Mouse (Mus musculus): ENCODE results near the gene Adamts4. TPM values are rescaled to one million over a fixed set of nuclear protein-coding genes. Genes with fewer than 3 reads are reported as not detected.

The Adamts4 gene
- not detected in 4 replicates for total RNA-seq (2023)

DNA sequence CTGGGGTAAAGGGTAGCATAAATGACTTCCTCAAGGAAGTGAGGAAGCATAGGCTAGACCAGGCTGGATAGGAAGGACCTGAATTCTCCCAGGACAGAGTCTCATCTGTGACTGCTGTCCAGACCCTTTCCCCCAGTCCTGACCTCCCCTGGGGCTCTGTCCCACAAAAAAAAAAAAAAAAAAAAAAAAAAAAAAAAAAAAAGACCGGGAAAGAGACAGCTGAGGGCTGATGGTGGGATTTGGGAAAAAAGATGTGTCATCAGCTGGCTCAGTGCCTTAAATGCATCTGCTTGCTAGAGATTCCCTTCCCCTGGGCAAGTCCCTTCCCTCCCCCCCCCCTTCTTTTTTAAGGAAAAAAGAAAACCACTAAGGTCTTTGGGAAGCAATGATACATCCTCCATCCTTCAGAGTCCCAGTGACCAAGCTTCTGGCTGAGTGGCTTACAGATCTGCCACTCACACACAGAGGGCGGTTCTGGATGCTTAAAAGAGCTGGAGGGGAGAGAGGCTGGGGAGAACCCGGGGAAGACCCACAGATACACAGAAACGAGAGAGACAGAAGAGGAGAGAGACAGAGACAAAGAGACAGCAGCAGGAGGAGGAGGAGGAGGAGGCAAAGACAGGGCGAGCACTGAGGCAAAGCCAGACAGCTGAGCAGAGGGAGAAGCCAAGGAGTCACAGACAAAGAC, at the start of gene Adamts4:
TSS of gene Adamts4 (plus strand) at position 509 of the 688 bp plus-strand sequence.

GRCm38 (mm10) chr1:171213801-171214496, 36.3 kb upstream of the Adamts4 start, which contains the start of gene Nr1i3:
Gene Nr1i3, plus strand, starts transcription at chr1:171213970.

DNA sequence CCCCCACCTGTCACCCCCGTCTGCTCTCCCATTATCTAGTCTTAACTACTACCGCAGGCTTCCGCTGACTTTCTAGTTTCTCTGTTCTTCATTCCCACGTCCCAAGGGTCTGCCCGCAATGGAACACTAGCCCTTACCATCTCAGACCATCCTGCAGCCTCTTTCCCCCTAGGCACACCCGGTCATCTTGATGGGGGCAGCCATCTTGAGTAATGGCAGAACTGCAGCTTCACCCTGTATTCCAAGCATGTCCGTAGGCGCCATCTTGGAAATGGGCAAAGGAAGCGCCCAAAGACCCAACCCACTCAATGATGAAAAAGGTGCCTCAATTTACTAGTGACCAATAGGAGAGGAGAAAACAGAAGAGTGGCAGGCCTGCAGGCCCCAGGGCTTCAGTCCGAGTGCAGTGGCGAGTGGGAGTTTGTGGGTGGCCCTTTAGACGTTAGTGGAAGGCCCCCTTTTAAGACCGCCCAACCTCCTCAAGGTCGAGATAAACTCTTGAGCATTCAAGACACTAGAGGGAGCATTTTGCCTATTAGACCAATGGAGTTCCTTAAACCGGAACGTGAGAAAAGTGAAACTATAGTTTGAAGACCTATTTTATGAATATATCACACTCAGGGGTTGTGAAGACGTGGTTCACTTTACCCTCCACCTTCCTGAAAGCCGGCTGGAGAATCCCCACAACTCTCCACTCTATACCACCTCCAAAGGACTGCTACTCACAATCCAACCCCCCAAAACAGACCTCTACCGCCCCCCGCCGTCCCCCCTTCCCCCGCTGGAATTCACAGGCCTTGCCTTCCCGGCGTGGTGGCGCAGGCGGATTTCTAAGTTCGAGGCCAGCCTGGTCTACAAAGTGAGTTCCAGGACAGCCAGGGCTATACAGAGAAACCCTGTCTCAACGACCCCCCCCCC, 27.7 kb upstream of the Adamts4 start, which contains the start of gene Tomm40l:
TSS of gene Tomm40l (minus strand) at position 277 of the 918 bp plus-strand sequence.

GRCm38 (mm10) chr1:171224857-171225256, 25.4 kb upstream of the Adamts4 start, which contains the start of gene Apoa2:
Gene Apoa2, plus strand, starts transcription at chr1:171225054.

GRCm38 (mm10) chr1:171234126-171234525, 16.1 kb upstream of the Adamts4 start, which contains the start of gene Fcer1g:
Gene Fcer1g, minus strand, starts transcription at chr1:171234365.

DNA sequence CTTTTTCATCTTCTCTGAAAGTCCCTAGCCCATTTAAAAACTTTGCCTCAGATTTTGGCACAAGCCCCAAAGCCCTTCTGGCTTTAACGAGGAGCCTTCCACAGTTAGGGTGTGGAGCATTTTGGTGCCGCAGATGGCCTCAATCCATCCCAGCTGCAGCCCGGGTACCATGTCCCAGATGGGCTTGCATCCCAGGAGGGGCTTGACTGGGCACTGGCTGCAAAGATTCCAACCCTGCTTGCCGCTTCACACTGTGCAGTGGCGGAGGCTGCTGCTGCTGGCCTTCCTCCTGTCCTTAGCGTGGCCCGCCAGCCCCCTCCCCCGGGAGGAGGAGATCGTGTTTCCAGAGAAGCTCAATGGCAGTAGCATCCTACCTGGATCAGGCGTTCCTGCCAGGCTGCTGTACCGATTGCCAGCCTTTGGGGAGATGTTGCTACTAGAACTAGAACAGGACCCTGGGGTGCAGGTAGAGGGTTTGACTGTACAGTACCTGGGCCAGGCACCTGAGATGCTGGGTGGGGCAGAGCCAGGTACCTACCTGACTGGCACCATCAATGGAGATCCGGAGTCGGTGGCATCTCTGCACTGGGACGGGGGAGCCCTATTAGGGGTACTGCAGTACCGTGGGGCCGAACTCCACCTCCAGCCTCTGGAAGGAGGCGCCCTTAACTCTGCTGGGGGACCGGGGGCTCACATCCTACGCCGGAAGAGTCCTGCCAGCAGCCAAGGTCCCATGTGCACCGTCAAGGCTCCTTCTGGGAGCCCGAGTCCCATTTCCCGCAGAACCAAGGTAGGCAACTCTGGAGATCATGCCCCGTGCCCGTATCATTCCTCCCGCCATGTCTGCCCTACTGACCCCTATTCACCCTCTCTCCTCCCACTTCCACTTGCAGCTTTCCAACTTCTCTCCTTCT, 716 bp downstream of the Adamts4 start, which contains the start of gene Ndufs2:
TSS of gene Ndufs2 (minus strand) at position 709 of the 914 bp plus-strand sequence.

DNA sequence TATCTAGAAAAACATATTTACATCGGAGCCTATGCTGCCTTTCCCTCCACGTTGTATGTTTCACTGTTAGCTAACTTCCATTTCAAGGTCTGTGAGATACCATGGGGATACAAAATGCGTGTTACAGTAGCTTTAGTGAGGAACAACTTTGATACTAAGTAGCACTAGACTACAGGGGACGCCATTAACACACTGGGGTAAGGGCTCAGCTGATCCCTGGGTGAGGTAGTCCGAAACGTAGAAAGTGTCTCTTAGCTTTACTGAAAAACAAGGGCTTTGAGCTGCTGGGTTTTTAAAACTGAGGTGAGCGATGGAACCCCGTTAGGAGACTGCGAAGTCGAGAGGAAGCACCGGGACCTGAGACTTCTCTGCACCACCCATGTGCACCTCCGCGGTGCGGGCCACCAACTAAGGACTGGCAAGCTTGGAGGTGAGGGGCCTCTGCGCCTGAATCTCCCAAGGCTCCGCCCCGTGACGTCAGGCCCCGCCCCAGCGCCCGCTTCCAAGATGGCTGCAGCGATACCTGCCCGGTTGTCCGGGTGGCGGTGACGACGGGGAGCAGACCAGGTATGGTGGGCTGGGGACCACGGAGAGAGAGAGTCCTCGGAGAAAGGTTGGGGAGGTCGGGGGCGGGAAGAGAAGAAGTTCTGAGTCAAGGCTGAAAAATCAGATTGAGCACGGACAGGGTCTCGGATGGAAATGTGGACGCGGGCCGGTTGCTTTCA, 19.8 kb downstream of the Adamts4 start, which contains the start of gene B4galt3:
TSS of gene B4galt3 (plus strand) at position 481 of the 725 bp plus-strand sequence.

DNA sequence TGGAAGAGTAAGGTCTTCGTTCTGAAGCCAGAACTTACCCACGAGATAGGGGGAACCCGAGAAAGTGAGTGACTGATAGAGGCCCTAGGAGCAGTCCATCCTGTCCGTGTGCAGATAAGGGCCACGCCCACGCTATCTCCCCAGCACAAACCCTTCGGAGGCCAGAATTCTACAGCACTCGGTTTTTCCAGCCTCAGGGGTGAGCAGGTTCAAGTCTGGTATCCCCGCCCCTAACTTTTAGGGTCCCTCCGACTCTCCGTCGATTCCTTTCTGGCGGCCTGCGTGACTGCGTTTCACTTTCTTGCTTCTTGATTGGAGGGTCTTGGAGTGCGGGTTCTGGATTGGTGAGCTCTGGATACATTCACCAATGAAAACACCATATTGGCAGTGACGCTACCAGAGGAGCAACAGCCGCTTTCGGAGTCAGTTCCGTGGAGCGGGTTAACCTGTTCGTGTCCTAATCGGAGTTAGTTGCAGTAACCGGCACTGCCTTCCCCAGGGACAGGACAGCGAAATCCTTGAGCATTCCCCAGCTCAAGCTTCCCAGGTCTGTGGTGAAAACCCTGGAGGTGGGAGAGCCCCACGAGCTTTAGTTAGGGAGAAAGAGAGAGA, 30.8 kb downstream of the Adamts4 start, which contains the start of gene Ppox:
TSS of gene Ppox (minus strand) at position 271 of the 612 bp plus-strand sequence.

GRCm38 (mm10) chr1:171287136-171288081, 37.2 kb downstream of the Adamts4 start, which contains the start of gene Usp21:
Gene Usp21, minus strand, starts transcription at chr1:171287991.

DNA sequence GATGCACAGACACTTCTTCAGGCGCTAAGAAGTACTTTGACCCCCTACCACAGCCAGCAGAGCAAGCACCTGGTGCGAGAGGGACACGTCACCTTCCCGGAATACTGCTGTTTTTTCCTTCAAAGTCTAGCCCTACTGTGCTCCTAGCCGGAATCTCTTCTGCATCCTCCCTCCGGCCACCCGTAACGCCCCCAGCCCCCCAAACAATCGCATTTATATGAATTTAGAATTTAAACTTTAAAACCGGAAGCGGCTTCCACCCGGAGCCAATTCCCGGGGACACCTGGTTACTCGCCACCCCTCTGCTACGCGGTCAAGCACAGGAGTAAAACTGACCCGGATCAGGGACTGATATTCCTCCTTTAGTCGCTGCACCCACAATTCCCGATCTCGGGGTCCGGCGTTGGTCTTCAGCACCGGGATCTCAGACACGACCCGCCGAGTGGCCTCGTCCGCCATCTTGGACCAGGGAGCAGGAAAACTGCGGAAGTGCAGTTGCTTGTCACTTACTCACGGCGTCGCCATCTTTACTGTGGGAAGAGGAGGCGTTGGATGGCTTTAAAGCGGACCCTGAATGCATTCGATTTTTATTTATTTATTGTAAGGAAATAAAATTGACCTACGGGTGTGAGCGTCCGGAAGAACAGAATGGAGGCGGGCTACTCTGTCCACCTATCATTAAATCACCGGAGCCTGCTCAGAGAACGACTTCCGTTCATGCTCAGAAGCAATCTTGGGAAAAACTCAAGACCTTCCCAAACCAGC, 44.3 kb downstream of the Adamts4 start, which contains the start of gene Ufc1:
TSS of gene Ufc1 (minus strand) at position 727 of the 765 bp plus-strand sequence.

Other genes starting within 250 kb of the Adamts4 start
- gene Fcgr4, start 231.5 kb upstream of the Adamts4 start, total RNA-seq (2023) = 0.60 to 0.94 TPM (median 0.63 TPM) in 4 replicates
- gene Fcgr3, start 185.5 kb upstream of the Adamts4 start, total RNA-seq (2023) = 1.5 to 3.3 TPM (median 2.1 TPM) in 4 replicates
- gene Cfap126, start 136.5 kb upstream of the Adamts4 start, total RNA-seq (2023) = 0.78 to 3.5 TPM (median 1.8 TPM) in 4 replicates
- gene Sdhc, start 99.8 kb upstream of the Adamts4 start, total RNA-seq (2023) = 82.0 to 92.2 TPM (median 86.4 TPM) in 4 replicates
- gene Mpz, start 99.7 kb upstream of the Adamts4 start, total RNA-seq (2023) = not detected in 4 replicates
- gene Pcp4l1, start 54.2 kb upstream of the Adamts4 start, total RNA-seq (2023) = not detected in 4 replicates
- gene Nr1i3, start 36.5 kb upstream of the Adamts4 start, total RNA-seq (2023) = not detected in 4 replicates
- 17.1 to 22.3 TPM (median 20.0 TPM) in 4 replicates for gene Tomm40l, start 27.9 kb upstream of the Adamts4 start, total RNA-seq (2023)
- not detected in 4 replicates for gene Apoa2, start 25.4 kb upstream of the Adamts4 start, total RNA-seq (2023)
- gene Fcer1g, start 16.1 kb upstream of the Adamts4 start, total RNA-seq (2023) = 5.7 to 11.4 TPM (median 6.5 TPM) in 4 replicates
- gene Ndufs2, start 967 bp downstream of the Adamts4 start, total RNA-seq (2023) = 116 to 133 TPM (median 123 TPM) in 4 replicates
- gene B4galt3, start 19.9 kb downstream of the Adamts4 start, total RNA-seq (2023) = 89.9 to 109 TPM (median 92.4 TPM) in 4 replicates
- 51.0 to 68.6 TPM (median 65.6 TPM) in 4 replicates for gene Ppox, start 30.8 kb downstream of the Adamts4 start, total RNA-seq (2023)
- gene Usp21, start 37.6 kb downstream of the Adamts4 start, total RNA-seq (2023) = 40.8 to 49.7 TPM (median 48.4 TPM) in 4 replicates
- gene Ufc1, start 44.6 kb downstream of the Adamts4 start, total RNA-seq (2023) = 38.2 to 46.0 TPM (median 43.9 TPM) in 4 replicates
- 32.7 to 39.6 TPM (median 35.9 TPM) in 4 replicates for gene Dedd, start 78.7 kb downstream of the Adamts4 start, total RNA-seq (2023)
- 23.9 to 28.3 TPM (median 26.2 TPM) in 4 replicates for gene Nit1, start 95.2 kb downstream of the Adamts4 start, total RNA-seq (2023)
- gene Pfdn2, start 95.2 kb downstream of the Adamts4 start, total RNA-seq (2023) = 66.0 to 73.1 TPM (median 70.7 TPM) in 4 replicates
- gene Klhdc9, start 110.4 kb downstream of the Adamts4 start, total RNA-seq (2023) = 0.47 to 0.63 TPM (median 0.48 TPM) in 3 of 4 replicates, not detected in the other
- 0.57 to 0.72 TPM (median 0.69 TPM) in 4 replicates for gene Nectin4, start 119.7 kb downstream of the Adamts4 start, total RNA-seq (2023)
- gene Arhgap30, start 138.5 kb downstream of the Adamts4 start, total RNA-seq (2023) = 292 to 309 TPM (median 301 TPM) in 4 replicates
- gene Usf1, start 160.9 kb downstream of the Adamts4 start, total RNA-seq (2023) = 154 to 209 TPM (median 182 TPM) in 4 replicates
- 11.1 to 12.0 TPM (median 11.6 TPM) in 4 replicates for gene Tstd1, start 168.5 kb downstream of the Adamts4 start, total RNA-seq (2023)
- gene F11r, start 187.1 kb downstream of the Adamts4 start, total RNA-seq (2023) = 0.55 to 2.1 TPM (median 0.92 TPM) in 4 replicates